Mouse (Mus musculus): Measurements from ENCODE around the gene Clmn. TPM values are rescaled to one million over a fixed set of nuclear protein-coding genes. Genes with fewer than 3 reads are reported as not detected.

The Clmn gene
- polyA plus RNA-seq, 1 experiment from 2014 or later, result 2.0 TPM

DNA sequence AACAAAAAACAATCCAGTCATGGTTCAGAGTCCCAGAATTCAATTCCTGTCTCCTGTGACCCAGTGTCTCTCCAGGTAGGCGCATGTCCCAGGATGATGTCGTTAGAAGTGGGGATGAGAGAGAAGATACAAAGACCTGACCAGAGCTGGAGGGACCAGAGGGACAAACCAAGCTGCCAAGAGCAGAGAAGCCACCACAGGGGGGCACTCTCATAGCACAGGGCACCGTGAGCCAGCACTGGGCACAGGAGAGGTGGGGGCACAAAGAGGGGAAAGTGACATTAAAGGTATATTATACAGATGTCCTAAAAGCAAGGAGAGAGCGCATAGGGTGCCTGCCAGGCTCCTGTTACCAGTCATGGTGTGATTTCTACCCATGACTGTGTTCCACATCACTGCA lies 25.9 kb downstream of the Clmn start:
- ATAC-seq (no peak), DNase-seq (ENCODE audit: low spot score) (no peak)
- Histone ChIP-seq H3K4me3 (ENCODE audit: low read depth, low read length) (no peak overlapping the region), H3K4me2 (replicated peaks; ENCODE audit: low read depth, low read length) (no peak overlapping the region), H3K27ac (ENCODE audit: low read length) (no peak overlapping the region), H3K27me3 (replicated peaks; ENCODE audit: insufficient read depth, low read length) (no peaks in the 10 kb centered on the region), H3K4me1 (ENCODE audit: insufficient read depth, low read depth, low read length) (no peaks in the 10 kb centered on the region), H3K36me3 (ENCODE audit: insufficient read depth, low read length) (no peaks in the 10 kb centered on the region), H3K9me3 (ENCODE audit: low read length) (no peaks in the 10 kb centered on the region), H3K9ac (replicated peaks; ENCODE audit: low read depth) (no peak overlapping the region)
- no peak for TF ChIP-seq EP300 (IDR thresholded peaks at IDR 0.05)
- TF ChIP-seq CTCF (IDR thresholded peaks at IDR 0.05), result peak; percentile 62
- 60% methylated on average over 4 of the region's 4 CpGs for WGBS

DNA sequence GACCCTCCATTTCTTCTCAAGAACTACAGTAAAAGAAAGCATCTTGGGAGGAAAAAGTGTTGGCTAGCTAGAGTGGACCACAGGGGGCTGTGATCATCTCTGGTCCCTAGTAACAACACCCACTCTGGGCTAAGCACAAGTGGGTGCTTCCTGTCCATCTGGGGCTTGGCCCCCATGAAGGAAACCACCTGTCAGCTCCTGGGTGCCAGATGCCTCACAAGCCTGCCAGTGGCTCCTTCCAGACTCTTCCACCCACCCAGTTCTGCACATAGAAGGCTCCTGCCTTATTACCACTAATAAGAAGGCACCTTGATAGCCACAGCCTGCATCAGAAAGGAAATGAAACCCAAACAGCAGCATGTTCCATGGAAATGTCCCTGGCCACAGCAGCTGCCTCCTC lies 26.4 kb downstream of the Clmn start:
- no peaks in the 10 kb centered on the region for H3K9me3 ChIP-seq (ENCODE audit: low read length)
- no peaks in the 10 kb centered on the region for H3K27me3 ChIP-seq (replicated peaks; ENCODE audit: insufficient read depth, low read length)
- H3K4me2 ChIP-seq (replicated peaks; ENCODE audit: low read depth, low read length), result no peak overlapping the region
- no peak overlapping the region for H3K27ac ChIP-seq (ENCODE audit: low read length)
- H3K36me3 ChIP-seq (ENCODE audit: insufficient read depth, low read length), result no peaks in the 10 kb centered on the region
- DNase-seq (ENCODE audit: low spot score) (no peak), ATAC-seq (no peak)
- H3K4me1 ChIP-seq (ENCODE audit: insufficient read depth, low read depth, low read length), result no peaks in the 10 kb centered on the region
- no peak for TF ChIP-seq EP300 (IDR thresholded peaks at IDR 0.05)
- TF ChIP-seq CTCF (IDR thresholded peaks at IDR 0.05), result no peak
- no peak overlapping the region for H3K9ac ChIP-seq (replicated peaks; ENCODE audit: low read depth)
- H3K4me3 ChIP-seq (ENCODE audit: low read depth, low read length), result no peak overlapping the region

DNA sequence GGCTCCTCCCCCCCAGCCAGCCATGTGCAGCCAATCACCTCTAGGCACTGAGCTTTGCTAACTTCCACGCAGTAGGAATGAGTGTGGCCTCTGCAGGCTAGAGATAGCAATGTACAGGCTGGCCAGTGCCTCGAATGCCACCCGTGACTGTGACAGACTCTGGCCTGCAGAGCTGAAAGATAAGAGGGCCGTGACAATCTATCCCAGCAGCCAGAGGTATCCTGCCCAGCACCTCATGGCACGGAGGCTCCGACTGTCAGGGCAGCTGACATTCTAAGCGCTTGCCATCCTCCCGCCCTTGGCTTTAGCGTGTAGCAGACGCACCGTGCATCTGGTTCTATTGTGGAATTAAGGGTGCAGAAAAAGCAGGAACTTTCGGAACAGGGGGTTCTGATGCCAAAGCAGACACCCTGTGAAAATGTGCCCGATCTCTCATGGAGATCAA lies 26.9 kb downstream of the Clmn start:
- 68% methylated on average over 13 of the region's 13 CpGs for WGBS
- no peaks in the 10 kb centered on the region for H3K36me3 ChIP-seq (ENCODE audit: insufficient read depth, low read length)
- no peaks in the 10 kb centered on the region for H3K4me1 ChIP-seq (ENCODE audit: insufficient read depth, low read depth, low read length)
- H3K27ac ChIP-seq (ENCODE audit: low read length), result no peak overlapping the region
- no peaks in the 10 kb centered on the region for H3K27me3 ChIP-seq (replicated peaks; ENCODE audit: insufficient read depth, low read length)
- H3K4me2 ChIP-seq (replicated peaks; ENCODE audit: low read depth, low read length), result no peak overlapping the region
- no peaks in the 10 kb centered on the region for H3K9me3 ChIP-seq (ENCODE audit: low read length)
- TF ChIP-seq CTCF (IDR thresholded peaks at IDR 0.05) (no peak), EP300 (IDR thresholded peaks at IDR 0.05) (no peak)
- no peak overlapping the region for H3K9ac ChIP-seq (replicated peaks; ENCODE audit: low read depth)
- no peak for ATAC-seq
- no peak overlapping the region for H3K4me3 ChIP-seq (ENCODE audit: low read depth, low read length)
- no peak for DNase-seq (ENCODE audit: low spot score)

DNA sequence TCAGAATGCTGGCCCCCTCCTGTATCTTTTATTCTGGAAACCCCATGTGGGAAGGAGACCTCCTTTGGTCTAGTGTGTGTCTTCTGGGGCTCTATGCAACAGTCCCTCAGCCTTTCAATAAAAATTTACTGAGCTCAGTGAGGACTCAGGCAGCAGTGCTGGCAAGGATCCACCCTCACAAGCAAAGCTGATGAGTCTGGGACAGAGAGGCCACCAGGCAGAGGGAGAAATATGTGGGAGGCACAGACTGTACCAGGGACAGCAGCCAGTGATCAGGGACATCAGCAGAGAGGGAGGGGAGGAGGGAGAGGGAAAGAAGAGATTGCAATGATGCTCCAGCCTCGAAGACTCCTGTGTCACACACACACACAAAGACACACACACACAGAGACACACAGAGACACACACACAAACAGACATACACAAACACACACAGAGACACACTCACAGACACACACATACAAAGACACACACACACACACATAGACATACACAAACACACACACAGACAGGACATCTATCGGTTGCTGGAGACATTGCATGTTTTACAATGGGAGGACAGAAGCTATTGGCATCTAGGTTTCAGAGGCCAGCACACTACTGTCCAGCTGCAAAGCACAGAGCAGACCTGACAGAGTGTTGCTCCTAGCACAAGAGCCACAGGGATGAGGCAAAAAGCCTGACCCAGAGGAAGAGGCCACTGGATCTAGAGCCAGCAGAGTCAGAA lies 27.6 kb downstream of the Clmn start:
- Histone ChIP-seq H3K4me1 (ENCODE audit: insufficient read depth, low read depth, low read length) (no peaks in the 10 kb centered on the region), H3K9me3 (ENCODE audit: low read length) (no peaks in the 10 kb centered on the region), H3K4me2 (replicated peaks; ENCODE audit: low read depth, low read length) (no peak overlapping the region), H3K27me3 (replicated peaks; ENCODE audit: insufficient read depth, low read length) (no peaks in the 10 kb centered on the region), H3K27ac (ENCODE audit: low read length) (no peak overlapping the region), H3K4me3 (ENCODE audit: low read depth, low read length) (no peak overlapping the region), H3K36me3 (ENCODE audit: insufficient read depth, low read length) (no peaks in the 10 kb centered on the region), H3K9ac (replicated peaks; ENCODE audit: low read depth) (no peak overlapping the region)
- 80% methylated on average over 2 of the region's 2 CpGs for WGBS
- ATAC-seq (peak; percentile 42; the same call in 1 of the 2 replicates), DNase-seq (ENCODE audit: low spot score) (peak; percentile 41)
- TF ChIP-seq EP300 (IDR thresholded peaks at IDR 0.05) (no peak), CTCF (IDR thresholded peaks at IDR 0.05) (peak; percentile 34)

DNA sequence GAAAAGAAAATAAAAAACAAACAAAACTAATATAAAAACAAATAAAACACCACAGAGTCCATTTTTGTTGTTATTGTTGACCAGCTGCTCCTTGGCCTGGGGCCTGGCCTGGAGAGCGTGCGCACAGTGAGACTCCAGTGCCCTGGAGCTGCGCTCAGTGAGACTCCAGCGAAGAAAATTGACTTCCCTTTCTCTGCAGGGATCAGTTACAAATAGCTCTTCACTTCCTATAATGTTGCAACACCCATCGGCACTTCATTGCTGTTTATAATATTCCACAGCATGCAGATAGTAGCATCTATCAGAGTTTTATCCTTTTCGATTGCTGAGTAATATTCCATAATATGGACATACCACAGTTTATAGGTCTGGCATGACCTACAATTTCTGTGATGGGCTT lies 28.6 kb downstream of the Clmn start:
- no peak overlapping the region for H3K4me2 ChIP-seq (replicated peaks; ENCODE audit: low read depth, low read length)
- TF ChIP-seq CTCF (IDR thresholded peaks at IDR 0.05) (no peak), EP300 (IDR thresholded peaks at IDR 0.05) (no peak)
- DNase-seq (ENCODE audit: low spot score) (no peak), ATAC-seq (no peak)
- H3K4me3 ChIP-seq (ENCODE audit: low read depth, low read length), result no peak overlapping the region
- H3K9me3 ChIP-seq (ENCODE audit: low read length), result no peaks in the 10 kb centered on the region
- H3K36me3 ChIP-seq (ENCODE audit: insufficient read depth, low read length), result no peaks in the 10 kb centered on the region
- no peak overlapping the region for H3K9ac ChIP-seq (replicated peaks; ENCODE audit: low read depth)
- no peak overlapping the region for H3K27ac ChIP-seq (ENCODE audit: low read length)
- WGBS, result 91% methylated on average over 6 of the region's 6 CpGs
- H3K27me3 ChIP-seq (replicated peaks; ENCODE audit: insufficient read depth, low read length), result no peaks in the 10 kb centered on the region
- H3K4me1 ChIP-seq (ENCODE audit: insufficient read depth, low read depth, low read length), result no peaks in the 10 kb centered on the region

DNA sequence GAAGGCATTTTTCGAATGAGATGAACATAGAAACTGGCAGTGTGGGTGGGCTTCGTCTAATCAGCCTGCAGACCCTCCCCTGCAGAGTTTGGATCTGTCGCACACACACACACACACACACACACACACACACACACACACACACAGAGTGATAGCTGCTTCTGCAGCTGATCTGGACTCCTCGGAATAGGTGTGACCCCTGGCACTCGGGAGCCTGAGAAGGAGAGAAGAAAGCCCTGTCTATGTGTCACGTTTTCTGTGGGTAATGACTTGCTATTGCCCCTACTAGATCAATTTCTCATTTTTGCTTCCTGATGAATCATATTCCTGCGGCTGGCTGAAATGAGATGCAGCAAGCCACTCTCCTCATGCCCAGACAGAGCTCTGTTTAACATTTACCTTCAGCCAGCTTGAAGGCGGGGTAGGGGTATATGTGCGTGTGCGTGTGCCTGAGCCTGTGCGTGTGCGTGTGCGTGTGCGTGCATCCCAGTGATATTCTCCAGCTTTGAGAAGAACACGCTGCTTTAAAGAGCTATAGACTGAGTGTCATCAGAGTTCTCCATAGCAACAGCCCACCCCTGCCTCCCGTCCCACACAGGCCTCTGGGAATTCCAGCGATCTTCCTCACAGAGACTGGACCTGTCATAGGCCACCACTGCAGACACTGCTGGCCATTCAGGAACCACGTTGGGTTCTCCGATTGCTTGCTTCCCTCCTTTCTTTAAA lies 29.3 kb downstream of the Clmn start:
- Histone ChIP-seq H3K9me3 (ENCODE audit: low read length) (no peaks in the 10 kb centered on the region), H3K4me2 (replicated peaks; ENCODE audit: low read depth, low read length) (no peak overlapping the region), H3K36me3 (ENCODE audit: insufficient read depth, low read length) (no peaks in the 10 kb centered on the region), H3K9ac (replicated peaks; ENCODE audit: low read depth) (no peak overlapping the region), H3K4me1 (ENCODE audit: insufficient read depth, low read depth, low read length) (no peaks in the 10 kb centered on the region), H3K27ac (ENCODE audit: low read length) (no peak overlapping the region), H3K4me3 (ENCODE audit: low read depth, low read length) (no peak overlapping the region), H3K27me3 (replicated peaks; ENCODE audit: insufficient read depth, low read length) (no peaks in the 10 kb centered on the region)
- 68% methylated on average over 19 of the region's 19 CpGs for WGBS
- no peak for ATAC-seq
- TF ChIP-seq CTCF (IDR thresholded peaks at IDR 0.05), result no peak
- no peak for TF ChIP-seq EP300 (IDR thresholded peaks at IDR 0.05)
- no peak for DNase-seq (ENCODE audit: low spot score)
